ENCODE assay signal across 26 mouse cellular contexts in the genomic region with DNA sequence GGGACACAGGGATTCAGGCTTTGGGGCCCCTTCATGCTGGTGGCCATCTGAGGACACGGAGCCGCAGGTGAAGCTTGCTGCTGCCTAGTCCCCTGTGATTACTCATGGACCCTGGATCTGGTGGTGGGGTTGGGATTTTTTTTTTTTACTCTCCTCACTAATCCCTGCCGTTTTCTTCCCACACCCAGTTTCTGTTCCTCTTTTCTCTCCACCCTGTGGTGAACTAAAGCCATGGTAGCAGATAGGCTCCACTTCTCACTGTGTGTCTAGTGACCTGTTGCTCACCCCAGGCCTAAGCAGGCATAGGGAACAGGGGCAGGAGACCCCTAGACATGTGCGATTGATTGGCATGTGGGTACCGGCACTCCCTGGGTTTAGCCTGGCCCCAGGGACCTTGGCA. TPM values are rescaled to one million over a fixed set of nuclear protein-coding genes. Genes with fewer than 3 reads are reported as not detected.
DNase-seq lines count a peak whose midpoint lies in the region; ATAC-seq and TF ChIP-seq lines count a peak whose summit lies in the region.
"Had no signal": no experiment of that assay in that cellular context is flagged by ENCODE, and none has a peak within 500 bp of the region (broad histone marks: within the 10 kb centered on the region; RNA-seq: fewer than 3 reads in every experiment).

No protein-coding gene starts in this region.

- peak; percentile 71 for ATAC-seq in common myeloid progenitor, adult 5-6 weeks (replicated peaks; ENCODE audit: low read depth, poor library complexity, severe bottlenecking)
- ATAC-seq: forebrain, embryonic 16.5 days; Patski had no signal

- no peak for TF ChIP-seq CTCF in spleen, adult 2 months (IDR thresholded peaks at IDR 0.05; ENCODE audit: extremely low read depth, insufficient read depth, insufficient read length, insufficient replicate concordance)
- TF ChIP-seq CTCF in MEL (IDR thresholded peaks at IDR 0.05 in 2 of 3, conservative IDR thresholded peaks at IDR 0.05 in 1 of 3; ENCODE audit: control insufficient read depth in 1 of 3, insufficient read depth in 1 of 3, low read depth in 2 of 3, low read length in 3 of 3, poor library complexity in 1 of 3, severe bottlenecking in 1 of 3), result peak in 1 of 3 experiments; percentile 9; a peak in 1 of 6 replicates
- TF ChIP-seq CTCF in left cerebral cortex, adult 2 months (IDR thresholded peaks at IDR 0.05), result no peak

- intact Hi-C loops in left cerebral cortex, adult 2 months (cut with DNase I), result loop anchor here (5.0 kb wide), 3 partner anchors 34 to 259 kb away; partner anchors contain the start of gene Nbeal2

- no peak overlapping the region for H3K4me3 ChIP-seq in spleen, adult 2 months (ENCODE audit: extremely low read depth, insufficient read depth, insufficient read length)
- no peak overlapping the region for H3K4me3 ChIP-seq in MEL (ENCODE audit: control insufficient read depth in 1 of 2, insufficient read depth in 1 of 2, low read depth in 2 of 2, low read length in 2 of 2)
- no peak overlapping the region for H3K4me3 ChIP-seq in left cerebral cortex, adult 2 months
- H3K4me3 ChIP-seq: forebrain, embryonic 10.5 days; heart, adult 2 months; heart, embryonic 15.5 days; hindbrain, embryonic 15.5 days; lung, embryonic 15.5 days; myocyte; neural tube, embryonic 13.5 days had no signal

- no peak; the same call in 1 of the 2 replicates for TF ChIP-seq RAD21 in MEL (IDR thresholded peaks at IDR 0.05; ENCODE audit: low read depth, low read length)

- WGBS in spleen, adult 2 months, result 20% methylated on average over 5 of the region's 5 CpGs

- peaks cover 9% of the 10 kb centered on the region for H3K36me3 ChIP-seq in spleen, adult 2 months (ENCODE audit: control insufficient read depth, insufficient read depth, low read length)
- H3K36me3 ChIP-seq in MEL (ENCODE audit: control insufficient read depth in 1 of 2, insufficient read depth in 2 of 2, low read length in 2 of 2), result peaks cover 0 to 4% of the 10 kb centered on the region in 2 experiments; a peak in 1 of 4 replicates

- H3K9ac ChIP-seq in MEL (ENCODE audit: control insufficient read depth, low read depth, low read length, poor library complexity, severe bottlenecking), result no peak overlapping the region
- H3K9ac ChIP-seq: heart, embryonic 15.5 days; hindbrain, embryonic 15.5 days; liver, embryonic 14.5 days; lung, embryonic 15.5 days; neural tube, embryonic 13.5 days had no signal

- H3K27me3 ChIP-seq in spleen, adult 2 months (ENCODE audit: control insufficient read depth, insufficient read depth, low read length), result no peaks in the 10 kb centered on the region
- H3K27me3 ChIP-seq in MEL (ENCODE audit: control insufficient read depth in 1 of 2, insufficient read depth in 2 of 2, low read length in 2 of 2), result no peaks in the 10 kb centered on the region
- H3K27me3 ChIP-seq: heart, embryonic 15.5 days; hindbrain, embryonic 15.5 days; lung, embryonic 15.5 days; neural tube, embryonic 13.5 days; Patski had no signal

- no peaks in the 10 kb centered on the region for H3K9me3 ChIP-seq in MEL (replicated peaks; ENCODE audit: insufficient read depth, low read length)
- H3K9me3 ChIP-seq: forebrain, embryonic 10.5 days; heart, embryonic 15.5 days; hindbrain, embryonic 15.5 days; lung, embryonic 15.5 days; neural tube, embryonic 13.5 days had no signal

- peak; percentile 16 to 17 for DNase-seq in spleen, adult 2 months (ENCODE audit: low read depth in 1 of 2, low spot score in 2 of 2)
- no peak for DNase-seq in spleen, postnatal 10 days (ENCODE audit: low spot score in 2 of 2)
- peak; percentile 58 for DNase-seq in MEL (ENCODE audit: low read depth, low spot score)
- peak; percentile 42 to 61 for DNase-seq in monocyte, adult 2 months (ENCODE audit: low read depth in 1 of 2, low spot score in 2 of 2)
- no peak for DNase-seq in adrenal gland, postnatal 10 days
- DNase-seq in left cerebral cortex, adult 2 months (ENCODE audit: extremely low spot score in 1 of 2, low spot score in 2 of 2), result no peak
- DNase-seq in frontal cortex, postnatal 36 days (ENCODE audit: low spot score in 2 of 2), result no peak
- DNase-seq: adrenal gland, adult 2 months; cerebellum, adult 9-10 months; gastrocnemius, postnatal 14 days; heart, adult 2 months; heart, postnatal 4 days; kidney, postnatal 25 days; midbrain, embryonic 14.5 days; right cerebral cortex, postnatal 4 days; thymus, postnatal 25 days had no signal

- no peak for TF ChIP-seq POLR2A in spleen, adult 2 months (IDR thresholded peaks at IDR 0.05; ENCODE audit: low read depth, low read length)
- no peak for TF ChIP-seq POLR2A in MEL (IDR thresholded peaks at IDR 0.05; ENCODE audit: control insufficient read depth in 1 of 2, insufficient read depth in 1 of 2, low read depth in 1 of 2, low read length in 2 of 2, poor library complexity in 1 of 2)

- H3K4me1 ChIP-seq in spleen, adult 2 months (ENCODE audit: control insufficient read depth, insufficient read depth, insufficient read length), result peaks cover 22% of the 10 kb centered on the region; the same call in 1 of the 2 replicates
- H3K4me1 ChIP-seq in MEL (ENCODE audit: control insufficient read depth in 1 of 2, insufficient read depth in 2 of 2, low read length in 2 of 2), result peaks cover 0 to 12% of the 10 kb centered on the region in 2 experiments; a peak in 2 of 4 replicates
- H3K4me1 ChIP-seq: hindbrain, embryonic 15.5 days had no signal

- H3K79me2 ChIP-seq in MEL (ENCODE audit: control insufficient read depth, insufficient read depth, low read length, poor library complexity), result no peaks in the 10 kb centered on the region

- no peak for TF ChIP-seq EP300 in MEL (IDR thresholded peaks at IDR 0.05; ENCODE audit: low read depth in 1 of 2, low read length in 2 of 2)

- H3K27ac ChIP-seq in spleen, adult 2 months (ENCODE audit: insufficient read depth, low read length), result no peak overlapping the region
- no peak overlapping the region for H3K27ac ChIP-seq in MEL (ENCODE audit: control insufficient read depth, low read depth, low read length)
- H3K27ac ChIP-seq in left cerebral cortex, adult 2 months, result no peak overlapping the region
- H3K27ac ChIP-seq: forebrain, embryonic 10.5 days; heart, adult 2 months; heart, embryonic 15.5 days; hindbrain, embryonic 15.5 days; liver, embryonic 14.5 days; lung, embryonic 15.5 days; neural tube, embryonic 13.5 days had no signal

TF ChIP-seq in MEL, 35 proteins besides CTCF, POLR2A, EP300 and RAD21:
- peak; percentile 76 for TF ChIP-seq ZNF384 (IDR thresholded peaks at IDR 0.05; ENCODE audit: low read depth, low read length)
- no peak for TF ChIP-seq ELF1 (IDR thresholded peaks at IDR 0.05; ENCODE audit: low read depth, low read length)
- no peak for TF ChIP-seq JUND (IDR thresholded peaks at IDR 0.05; ENCODE audit: low read depth, low read length)
- peak; percentile 44 for TF ChIP-seq SMC3 (IDR thresholded peaks at IDR 0.05; ENCODE audit: low read depth, low read length)

RNA-seq across cellular contexts. Expression of gene Myl3, which starts 34.9 kb away (rescaled TPM):
- polyA plus RNA-seq in spleen, adult 2 months (2012; rRNA removed), result 0.94 TPM in 1 of 2 replicates, not detected in the other
- total RNA-seq in MEL (2012; rRNA removed), result not detected in 2 replicates
- polyA plus RNA-seq in MEL (2012; ENCODE audit: insufficient read depth in 1 of 2, insufficient read length in 2 of 2, low read depth in 1 of 2, low replicate concordance in 2 of 2, missing spikeins in 1 of 2), result not detected
- total RNA-seq in common myeloid progenitor, adult 5-6 weeks (2017), result not detected in 2 replicates
- total RNA-seq in adrenal gland, postnatal 10 days (2021), result 10 to 100 TPM; 10.6 to 78.0 TPM
- total RNA-seq in left cerebral cortex, adult 2 months (2021), result not detected
- polyA plus RNA-seq: adrenal gland, adult 2 months had no signal

RNA-seq across cellular contexts. Expression of gene Pth1r, which starts 40.2 kb away (rescaled TPM):
- 11.0 and 14.0 TPM in 2 replicates for polyA plus RNA-seq in spleen, adult 2 months (2012; rRNA removed)
- 0.15 and 0.33 TPM in 2 replicates for total RNA-seq in MEL (2012; rRNA removed)
- under 1 TPM in 1 of 2 experiments, not detected in 1; 0.77 TPM for polyA plus RNA-seq in MEL (2012; ENCODE audit: insufficient read depth in 1 of 2, insufficient read length in 2 of 2, low read depth in 1 of 2, low replicate concordance in 2 of 2, missing spikeins in 1 of 2)
- 0.23 TPM in 1 of 2 replicates, not detected in the other for total RNA-seq in common myeloid progenitor, adult 5-6 weeks (2017)
- 10 to 100 TPM; 13.4 to 13.9 TPM for total RNA-seq in adrenal gland, postnatal 10 days (2021)
- 1 to 10 TPM; 5.8 to 7.2 TPM for total RNA-seq in left cerebral cortex, adult 2 months (2021)

RNA-seq across cellular contexts. Expression of gene Ccdc12, which starts 50.5 kb away (rescaled TPM):
- 103 and 110 TPM in 2 replicates for polyA plus RNA-seq in spleen, adult 2 months (2012; rRNA removed)
- 122 and 129 TPM in 2 replicates for total RNA-seq in MEL (2012; rRNA removed)
- 100 to 1,000 TPM in 1 of 2 experiments, not detected in 1; 112 TPM for polyA plus RNA-seq in MEL (2012; ENCODE audit: insufficient read depth in 1 of 2, insufficient read length in 2 of 2, low read depth in 1 of 2, low replicate concordance in 2 of 2, missing spikeins in 1 of 2)
- total RNA-seq in common myeloid progenitor, adult 5-6 weeks (2017), result 88.7 and 112 TPM in 2 replicates
- 10 to 100 TPM; 64.3 to 66.0 TPM for total RNA-seq in adrenal gland, postnatal 10 days (2021)
- 10 to 100 TPM; 56.2 to 56.9 TPM for total RNA-seq in left cerebral cortex, adult 2 months (2021)

RNA-seq across cellular contexts. Expression of gene Nbeal2, which starts 52.8 kb away (rescaled TPM):
- 78.9 and 82.2 TPM in 2 replicates for polyA plus RNA-seq in spleen, adult 2 months (2012; rRNA removed)
- total RNA-seq in MEL (2012; rRNA removed), result 7.0 and 9.3 TPM in 2 replicates
- polyA plus RNA-seq in MEL (2012; ENCODE audit: insufficient read depth in 1 of 2, insufficient read length in 2 of 2, low read depth in 1 of 2, low replicate concordance in 2 of 2, missing spikeins in 1 of 2), result 10 to 100 TPM in 1 of 2 experiments, not detected in 1; 17.2 TPM
- total RNA-seq in common myeloid progenitor, adult 5-6 weeks (2017), result 8.6 and 19.5 TPM in 2 replicates
- total RNA-seq in adrenal gland, postnatal 10 days (2021), result 10 to 100 TPM in 1 of 2 experiments, 1 to 10 TPM in 1; 8.2 to 12.0 TPM
- 10 to 100 TPM; 12.6 to 14.4 TPM for total RNA-seq in left cerebral cortex, adult 2 months (2021)

Comparison
In these comparisons a context has a peak if more than half of its experiments do, and no peak if none do; other contexts are left out.
1. DNase-seq: peak in spleen, adult 2 months (2 of 2), MEL (single experiment) and monocyte, adult 2 months (2 of 2); none in spleen, postnatal 10 days (0 of 2), adrenal gland, postnatal 10 days (single experiment), left cerebral cortex, adult 2 months (0 of 2) and frontal cortex, postnatal 36 days (0 of 2).
2. RNA of gene Myl3, which starts 34.9 kb away (total RNA-seq): 10.6 to 78.0 TPM in adrenal gland, postnatal 10 days; not detected in left cerebral cortex, adult 2 months, not detected in MEL and not detected in common myeloid progenitor, adult 5-6 weeks; every median in the first group is over 4 times any median in the second.